Mouse (Mus musculus): ENCODE data around the gene Fbxo4. TPM values are rescaled to one million over a fixed set of nuclear protein-coding genes. Genes with fewer than 3 reads are reported as not detected.

Gene Fbxo4
- polyA plus RNA-seq, 1 experiment, result 15.9 TPM

DNA sequence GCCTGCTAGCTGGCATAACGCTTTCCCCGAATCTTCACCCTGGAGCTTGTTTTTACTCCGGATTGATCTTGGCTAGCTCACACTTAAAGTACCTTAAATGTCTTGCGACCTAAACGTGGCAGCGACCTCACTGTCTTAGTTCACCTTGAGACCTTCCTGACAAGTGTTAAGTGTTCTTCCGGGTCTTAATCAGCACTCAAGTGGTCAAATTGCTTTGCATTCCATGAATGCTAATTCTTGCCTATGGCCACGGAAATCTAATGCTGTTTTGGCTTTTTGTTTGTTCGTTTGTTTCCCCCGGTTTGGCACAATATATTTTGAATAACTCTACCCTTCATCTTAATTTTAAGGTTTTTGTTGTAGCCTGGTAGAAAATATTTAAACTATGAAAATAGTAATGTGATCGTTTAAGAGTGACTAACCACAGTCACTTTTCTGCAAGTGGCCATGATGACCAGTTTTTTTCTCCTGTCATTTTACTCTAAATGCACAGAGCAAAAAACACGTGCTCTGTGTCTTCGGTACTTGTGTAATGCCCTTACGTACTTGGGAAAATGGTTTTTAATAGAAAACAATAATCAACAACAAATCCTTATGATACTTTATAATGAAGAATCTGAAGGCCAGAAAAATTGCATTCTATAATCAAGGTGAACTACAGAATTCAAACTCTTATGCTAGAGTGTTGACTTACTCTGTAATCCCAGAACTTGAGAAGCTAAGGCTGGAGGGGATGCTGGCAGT is 17.1 kb upstream of the Fbxo4 start:
- Histone ChIP-seq H3K27ac (replicated peaks; ENCODE audit: low read depth, low read length) (peak overlapping the region; percentile 93), H3K4me1 (ENCODE audit: control insufficient read depth, insufficient read depth, insufficient read length, low read length) (no peaks in the 10 kb centered on the region; the same call in 1 of the 2 replicates), H3K4me3 (ENCODE audit: insufficient read depth, low read depth, low read length) (peak overlapping the region; percentile 56)

GRCm38 (mm10) chr15:3995448-3996266 is 16.3 kb upstream of the Fbxo4 start, which contains the start of gene AW549877:
Gene AW549877 (minus strand): TSS chr15:3995744.
- peak within 1 kb of the TSS; percentile 98 for H3K27ac ChIP-seq (replicated peaks; ENCODE audit: low read depth, low read length)
- no peaks in the 10 kb centered on the region; the same call in 1 of the 2 replicates for H3K4me1 ChIP-seq (ENCODE audit: control insufficient read depth, insufficient read depth, insufficient read length, low read length)
- H3K4me3 ChIP-seq (ENCODE audit: insufficient read depth, low read depth, low read length), result peak within 1 kb of the TSS; percentile 94

- Histone ChIP-seq H3K4me3 (ENCODE audit: insufficient read depth, low read depth, low read length) (peak overlapping the region; percentile 94), H3K4me1 (ENCODE audit: control insufficient read depth, insufficient read depth, insufficient read length, low read length) (no peaks in the 10 kb centered on the region; the same call in 1 of the 2 replicates)
These were observed 15.6 kb upstream of the Fbxo4 start for GRCm38 (mm10) chr15:3994852-3995447.

DNA sequence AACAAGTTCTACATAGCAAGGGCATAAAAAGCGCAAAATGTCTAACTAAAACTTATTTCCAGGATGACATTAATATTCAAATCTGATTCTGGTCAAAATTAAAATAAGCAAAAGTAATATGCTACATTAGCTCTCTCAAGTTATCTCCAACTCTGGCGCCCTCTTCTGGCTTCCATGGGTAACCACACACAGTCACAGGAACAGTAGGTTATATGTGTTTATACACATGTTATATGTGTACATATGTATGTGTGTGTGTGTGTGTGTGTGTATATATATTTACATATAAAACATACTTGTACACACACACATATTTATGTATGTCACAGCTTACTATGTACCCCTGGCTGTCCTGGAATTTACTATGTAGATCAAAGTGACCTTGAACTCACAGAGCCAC is 8.6 kb upstream of the Fbxo4 start:
- Histone ChIP-seq H3K4me3 (ENCODE audit: insufficient read depth, low read depth, low read length) (no peak overlapping the region), H3K4me1 (ENCODE audit: control insufficient read depth, insufficient read depth, insufficient read length, low read length) (no peaks in the 10 kb centered on the region; the same call in 1 of the 2 replicates), H3K27ac (replicated peaks; ENCODE audit: low read depth, low read length) (no peak overlapping the region)

More at GRCm38 (mm10) chr15:3994852-3995447, 15.6 kb upstream of the Fbxo4 start:
- H3K27ac ChIP-seq (replicated peaks; ENCODE audit: low read depth, low read length), result peak overlapping the region; percentile 98

- H3K4me3 ChIP-seq (ENCODE audit: insufficient read depth, low read depth, low read length), result no peak overlapping the region
- 0 out of 2 replicates have a peak, but pooled peaks cover under 1% of the 10 kb centered on the region for H3K4me1 ChIP-seq (ENCODE audit: control insufficient read depth, insufficient read depth, insufficient read length, low read length)
- no peak overlapping the region for H3K27ac ChIP-seq (replicated peaks; ENCODE audit: low read depth, low read length)
These were observed 5.5 kb upstream of the Fbxo4 start for GRCm38 (mm10) chr15:3984876-3985275.

DNA sequence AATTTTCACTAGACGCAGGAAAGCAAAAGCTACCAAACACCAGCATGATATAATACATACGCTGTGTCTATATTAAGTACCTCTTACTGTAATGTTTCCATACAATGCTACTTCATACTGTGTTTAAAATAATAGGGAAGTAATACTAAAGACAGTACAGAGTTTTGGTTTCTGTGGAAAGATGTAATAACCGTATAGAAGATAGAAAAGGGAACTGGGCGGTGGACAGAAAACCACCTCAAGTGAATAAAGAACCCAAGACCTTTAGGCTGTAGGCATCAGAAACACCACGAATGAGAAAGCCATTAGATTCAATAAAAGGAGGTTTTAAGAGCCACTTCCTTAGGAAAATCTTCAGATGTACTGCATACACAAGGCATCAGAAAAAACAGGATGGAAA is 3.4 kb upstream of the Fbxo4 start:
- H3K4me1 ChIP-seq (ENCODE audit: control insufficient read depth, insufficient read depth, insufficient read length, low read length), result 0 out of 2 replicates have a peak, but pooled peaks cover 2% of the 10 kb centered on the region
- no peak overlapping the region for H3K4me3 ChIP-seq (ENCODE audit: insufficient read depth, low read depth, low read length)
- H3K27ac ChIP-seq (replicated peaks; ENCODE audit: low read depth, low read length), result no peak overlapping the region

GRCm38 (mm10) chr15:3979871-3980270 is 498 bp upstream of the Fbxo4 start:
- Histone ChIP-seq H3K27ac (replicated peaks; ENCODE audit: low read depth, low read length) (peak overlapping the region; percentile 91), H3K4me3 (ENCODE audit: insufficient read depth, low read depth, low read length) (peak overlapping the region; percentile 75; the same call in 1 of the 2 replicates)

DNA sequence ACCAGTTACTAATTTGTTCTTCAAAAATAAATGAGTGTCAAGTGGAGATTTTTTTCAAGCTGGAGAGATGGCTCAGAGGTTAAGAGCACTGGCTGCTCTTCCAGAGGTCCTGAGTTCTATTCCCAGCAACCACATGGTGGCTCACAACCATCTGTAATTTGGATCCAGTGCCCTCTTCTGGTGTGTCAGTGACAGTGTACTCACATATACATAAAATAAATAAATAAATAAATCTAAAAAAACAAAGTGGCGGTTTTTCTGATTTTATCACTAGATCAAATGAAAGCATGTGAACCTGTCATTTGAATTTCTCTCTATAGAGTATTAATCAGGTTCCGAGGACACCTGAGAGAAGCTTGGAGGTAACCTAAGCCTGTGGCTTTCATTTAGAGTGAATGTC is 1.1 kb downstream of the Fbxo4 start:
- Histone ChIP-seq H3K4me3 (ENCODE audit: insufficient read depth, low read depth, low read length) (no peak overlapping the region), H3K27ac (replicated peaks; ENCODE audit: low read depth, low read length) (no peak overlapping the region), H3K4me1 (ENCODE audit: control insufficient read depth, insufficient read depth, insufficient read length, low read length) (0 out of 2 replicates have a peak, but pooled peaks cover 2% of the 10 kb centered on the region)

More at GRCm38 (mm10) chr15:3979871-3980270, 498 bp upstream of the Fbxo4 start:
- 0 out of 2 replicates have a peak, but pooled peaks cover 2% of the 10 kb centered on the region for H3K4me1 ChIP-seq (ENCODE audit: control insufficient read depth, insufficient read depth, insufficient read length, low read length)

- Histone ChIP-seq H3K27ac (replicated peaks; ENCODE audit: low read depth, low read length) (peak overlapping the region; percentile 78), H3K4me1 (ENCODE audit: control insufficient read depth, insufficient read depth, insufficient read length, low read length) (no peaks in the 10 kb centered on the region), H3K4me3 (ENCODE audit: insufficient read depth, low read depth, low read length) (no peak overlapping the region)
These were observed 6.1 kb downstream of the Fbxo4 start for GRCm38 (mm10) chr15:3973300-3973699.

DNA sequence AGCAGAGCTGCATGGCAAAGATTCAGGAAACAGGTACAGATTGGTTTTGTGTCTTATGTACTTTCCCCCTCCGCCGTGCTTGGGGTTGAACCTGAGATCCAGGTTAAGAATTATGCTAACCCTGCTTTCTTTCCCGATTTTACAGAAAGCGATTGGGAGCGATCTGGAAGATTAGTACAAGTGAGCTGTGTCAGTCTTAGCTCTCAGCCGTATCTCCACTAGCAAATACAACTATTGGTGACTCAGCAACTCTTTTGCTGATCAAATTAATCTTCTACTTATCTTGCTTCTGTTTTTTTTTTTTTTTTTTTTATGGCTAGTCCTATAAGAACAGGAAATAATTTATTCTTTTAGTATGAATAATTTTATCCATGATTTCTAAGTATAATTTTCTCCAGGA is 9.2 kb downstream of the Fbxo4 start:
- no peaks in the 10 kb centered on the region for H3K4me1 ChIP-seq (ENCODE audit: control insufficient read depth, insufficient read depth, insufficient read length, low read length)
- H3K4me3 ChIP-seq (ENCODE audit: insufficient read depth, low read depth, low read length), result no peak overlapping the region
- H3K27ac ChIP-seq (replicated peaks; ENCODE audit: low read depth, low read length), result no peak overlapping the region

- H3K27ac ChIP-seq (replicated peaks; ENCODE audit: low read depth, low read length), result no peak overlapping the region
- H3K4me1 ChIP-seq (ENCODE audit: control insufficient read depth, insufficient read depth, insufficient read length, low read length), result no peaks in the 10 kb centered on the region
- no peak overlapping the region for H3K4me3 ChIP-seq (ENCODE audit: insufficient read depth, low read depth, low read length)
These were observed 9.6 kb downstream of the Fbxo4 start for GRCm38 (mm10) chr15:3969743-3970142.

GRCm38 (mm10) chr15:3962251-3962650 is 17.1 kb downstream of the Fbxo4 start:
- Histone ChIP-seq H3K4me1 (ENCODE audit: control insufficient read depth, insufficient read depth, insufficient read length, low read length) (0 out of 2 replicates have a peak, but pooled peaks cover 2% of the 10 kb centered on the region), H3K4me3 (ENCODE audit: insufficient read depth, low read depth, low read length) (no peak overlapping the region), H3K27ac (replicated peaks; ENCODE audit: low read depth, low read length) (peak overlapping the region; percentile 46)

DNA sequence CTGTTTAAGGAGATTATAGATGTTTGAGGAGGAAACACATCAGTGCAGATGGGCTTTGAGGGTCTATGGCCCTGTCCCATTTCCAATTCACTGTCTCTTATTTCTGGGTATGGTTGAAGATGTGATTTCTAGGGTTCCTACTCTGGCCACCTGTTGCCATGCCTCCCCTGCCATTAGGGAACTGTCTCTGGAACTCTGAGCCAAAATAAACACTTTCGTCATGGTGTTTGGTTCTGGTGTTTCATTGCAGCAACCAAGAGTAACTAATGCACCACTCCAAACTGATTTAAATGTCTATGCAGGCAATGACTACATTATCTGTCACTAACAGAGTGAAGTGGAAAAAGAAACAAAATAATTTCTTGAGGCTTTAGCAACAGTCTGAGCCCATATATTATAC is 19.3 kb downstream of the Fbxo4 start:
- no peak overlapping the region for H3K4me3 ChIP-seq (ENCODE audit: insufficient read depth, low read depth, low read length)
- H3K27ac ChIP-seq (replicated peaks; ENCODE audit: low read depth, low read length), result no peak overlapping the region
- 0 out of 2 replicates have a peak, but pooled peaks cover 2% of the 10 kb centered on the region for H3K4me1 ChIP-seq (ENCODE audit: control insufficient read depth, insufficient read depth, insufficient read length, low read length)

GRCm38 (mm10) chr15:3957982-3958381 is 21.4 kb downstream of the Fbxo4 start:
- Histone ChIP-seq H3K27ac (replicated peaks; ENCODE audit: low read depth, low read length) (no peak overlapping the region), H3K4me1 (ENCODE audit: control insufficient read depth, insufficient read depth, insufficient read length, low read length) (0 out of 2 replicates have a peak, but pooled peaks cover 2% of the 10 kb centered on the region), H3K4me3 (ENCODE audit: insufficient read depth, low read depth, low read length) (no peak overlapping the region)

DNA sequence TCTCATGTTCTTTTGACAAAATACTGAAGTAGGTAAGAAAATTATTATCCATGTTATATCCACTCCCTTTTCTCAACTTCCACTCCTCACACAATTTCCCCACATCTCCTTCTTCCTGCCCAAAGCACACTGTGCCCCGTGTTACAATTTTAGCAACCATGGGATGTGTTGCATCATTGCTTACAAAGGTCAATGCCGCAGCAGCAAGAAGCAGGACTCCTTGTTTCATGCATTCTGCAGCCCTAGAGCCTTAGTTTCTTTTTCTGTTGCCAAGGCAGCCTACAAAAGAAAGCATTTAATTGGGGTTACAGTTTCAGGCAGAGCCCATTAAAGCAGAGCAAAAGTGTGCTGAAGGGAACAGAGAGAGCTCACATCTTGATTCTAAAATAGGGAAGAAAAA is 24.4 kb downstream of the Fbxo4 start:
- Histone ChIP-seq H3K4me1 (ENCODE audit: control insufficient read depth, insufficient read depth, insufficient read length, low read length) (no peaks in the 10 kb centered on the region), H3K4me3 (ENCODE audit: insufficient read depth, low read depth, low read length) (no peak overlapping the region), H3K27ac (replicated peaks; ENCODE audit: low read depth, low read length) (peak overlapping the region; percentile 82)
